Mouse (Mus musculus) limb, embryonic 13.5 days (tissue): Measurements from ENCODE around the gene Cux1. TPM values are rescaled to one million over a fixed set of nuclear protein-coding genes. Genes with fewer than 3 reads are reported as not detected.

Source experiments
- ATAC-seq: fragments of 200-750 bp; cut with Nextera tagmentation; 2 replicates; pipeline ENCODE4 v1.8.0; 2017; ENCODE audit warnings: low read depth, moderate number of reproducible peaks, moderate TSS enrichment; ENCODE audit not compliant: low FRiP score
- H3K27ac ChIP-seq: fragments of 300-500 bp; sonication (generic); 2 replicates; pipeline ENCODE4 v1.5.1; 2015; ENCODE audit warnings: inconsistent platforms, mild to moderate bottlenecking, moderate library complexity
- H3K27me3 ChIP-seq: fragments of 300-500 bp; sonication (generic); 2 replicates; pipeline ENCODE4 v1.6.1; 2015; ENCODE audit warnings: mild to moderate bottlenecking, inconsistent platforms
- H3K36me3 ChIP-seq: fragments of 300-500 bp; sonication (generic); 2 replicates; pipeline ENCODE4 v1.6.1; 2015; ENCODE audit warnings: inconsistent platforms, mild to moderate bottlenecking, moderate library complexity
- H3K4me1 ChIP-seq: fragments of 300-500 bp; sonication (generic); 2 replicates; pipeline ENCODE4 v1.6.1; 2015; ENCODE audit warnings: inconsistent platforms
- H3K4me2 ChIP-seq: fragments of 300-500 bp; sonication (generic); replicated peaks from 2 replicates; pipeline ENCODE4 v1.6.1; 2015; ENCODE audit warnings: inconsistent platforms, mild to moderate bottlenecking, moderate library complexity
- H3K4me3 ChIP-seq: fragments of 300-500 bp; sonication (generic); 2 replicates; pipeline ENCODE4 v1.5.1; 2015; ENCODE audit warnings: moderate library complexity, mild to moderate bottlenecking, inconsistent platforms
- H3K9ac ChIP-seq: fragments of 300-500 bp; sonication (generic); 2 replicates; pipeline ENCODE4 v1.6.1; 2015; ENCODE audit warnings: mild to moderate bottlenecking, inconsistent platforms
- H3K9me3 ChIP-seq: fragments of 300-500 bp; sonication (generic); 2 replicates; pipeline ENCODE4 v1.6.1; 2016; ENCODE audit warnings: inconsistent platforms
- WGBS: fragments of 180-500 bp; shearing (Covaris S2); methylation state at CpG from one replicate; pipeline ENCODE4 v1.1.7; 2015; 5-methylcytosine and 5-hydroxymethylcytosine counted together
- polyA plus RNA-seq: library from polyadenylated mRNA; unstranded; fragments of >200 nt; fragmentation: Nextera tagmentation; extraction: Ambion mirVana; gene quantifications from 2 replicates; pipeline ENCODE4 v1.2.1, GENCODE M21; 2015

The Cux1 gene
- polyA plus RNA-seq, 1 experiment from 2014 or later, result 83.7 TPM

DNA sequence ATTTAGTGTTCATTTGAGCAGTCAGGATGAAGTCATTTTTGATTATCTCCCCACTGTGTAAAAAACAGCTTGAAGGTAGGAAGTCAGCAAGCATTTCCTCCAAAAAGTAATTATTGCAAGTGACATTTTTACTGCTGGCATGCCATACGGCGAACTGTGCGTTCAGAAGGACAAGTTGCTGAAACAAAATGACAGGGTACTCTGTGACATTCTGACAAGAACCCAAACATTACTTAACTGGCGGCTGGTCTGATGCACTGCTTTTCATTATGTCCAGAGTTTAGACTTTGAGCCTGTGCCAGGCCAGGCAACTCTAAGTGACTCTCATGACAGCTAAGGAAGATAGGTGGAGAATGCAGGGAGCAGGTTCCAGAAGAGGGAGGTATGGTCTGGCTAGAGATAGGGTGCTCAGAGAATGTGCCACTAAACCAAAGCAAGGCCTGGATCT is 274.3 kb downstream of the Cux1 start:
- no peak for ATAC-seq
- H3K4me3 ChIP-seq, result no peak overlapping the region
- H3K4me2 ChIP-seq, result no peak overlapping the region
- peaks cover 5% of the 10 kb centered on the region; the same call in 1 of the 2 replicates for H3K4me1 ChIP-seq
- H3K27me3 ChIP-seq, result no peaks in the 10 kb centered on the region
- peaks cover 47% of the 10 kb centered on the region for H3K36me3 ChIP-seq
- 0 out of 2 replicates have a peak overlapping the region, but pooled peaks have one; percentile 22 for H3K27ac ChIP-seq
- WGBS, result 65% methylated on average over 4 of the region's 4 CpGs
- no peaks in the 10 kb centered on the region for H3K9me3 ChIP-seq
- H3K9ac ChIP-seq, result no peak overlapping the region

DNA sequence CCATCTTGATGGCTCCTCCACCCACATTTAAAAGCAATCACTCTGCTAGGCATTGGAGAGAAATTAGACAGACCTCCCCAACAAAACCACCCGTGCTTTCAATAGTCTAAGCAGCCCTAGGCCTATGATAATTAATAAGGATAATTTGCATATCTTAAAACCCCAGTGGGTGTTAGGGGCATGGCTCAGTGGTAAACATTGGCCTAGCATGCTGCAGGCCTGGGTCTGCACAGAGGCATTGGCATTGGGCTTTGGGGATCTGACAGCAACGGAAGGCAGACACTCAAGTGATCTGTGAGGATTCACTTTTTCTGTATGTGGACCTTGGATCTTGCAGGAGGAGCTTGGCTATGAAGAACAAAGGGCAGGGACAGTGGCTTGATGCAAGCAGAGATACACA is 274.9 kb downstream of the Cux1 start:
- Histone ChIP-seq H3K4me3 (no peak overlapping the region), H3K27me3 (no peaks in the 10 kb centered on the region), H3K4me2 (no peak overlapping the region), H3K9me3 (no peaks in the 10 kb centered on the region), H3K27ac (no peak overlapping the region), H3K36me3 (peaks cover 47% of the 10 kb centered on the region), H3K4me1 (peaks cover 5% of the 10 kb centered on the region; the same call in 1 of the 2 replicates), H3K9ac (no peak overlapping the region)
- no peak for ATAC-seq
- whole genome bisulfite sequencing, result 78% methylated on average over 2 of the region's 2 CpGs

DNA sequence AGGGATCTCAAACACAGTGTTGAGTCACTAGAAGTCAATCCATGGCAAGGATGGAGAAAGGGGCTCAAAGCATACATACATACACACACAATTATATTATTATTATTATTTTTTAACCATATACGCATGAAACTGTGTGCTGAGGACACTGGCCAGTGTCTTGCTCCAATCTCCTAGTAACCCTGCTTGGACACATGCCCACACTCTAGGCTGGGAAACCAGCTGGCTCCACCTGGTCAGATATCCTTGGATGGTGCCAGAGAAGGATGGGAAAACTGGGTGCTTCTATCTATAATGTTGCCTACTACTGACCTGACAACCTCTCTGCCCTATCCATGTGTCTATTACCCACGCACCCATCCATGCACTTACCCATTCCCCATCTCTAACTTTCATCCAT is 275.7 kb downstream of the Cux1 start:
- Histone ChIP-seq H3K4me2 (no peak overlapping the region), H3K4me1 (peaks cover 5% of the 10 kb centered on the region; the same call in 1 of the 2 replicates), H3K27ac (no peak overlapping the region), H3K4me3 (no peak overlapping the region), H3K27me3 (no peaks in the 10 kb centered on the region), H3K9ac (no peak overlapping the region), H3K36me3 (peaks cover 46% of the 10 kb centered on the region), H3K9me3 (no peaks in the 10 kb centered on the region)
- 88% methylated on average over 2 of the region's 2 CpGs for WGBS
- ATAC-seq, result no peak

DNA sequence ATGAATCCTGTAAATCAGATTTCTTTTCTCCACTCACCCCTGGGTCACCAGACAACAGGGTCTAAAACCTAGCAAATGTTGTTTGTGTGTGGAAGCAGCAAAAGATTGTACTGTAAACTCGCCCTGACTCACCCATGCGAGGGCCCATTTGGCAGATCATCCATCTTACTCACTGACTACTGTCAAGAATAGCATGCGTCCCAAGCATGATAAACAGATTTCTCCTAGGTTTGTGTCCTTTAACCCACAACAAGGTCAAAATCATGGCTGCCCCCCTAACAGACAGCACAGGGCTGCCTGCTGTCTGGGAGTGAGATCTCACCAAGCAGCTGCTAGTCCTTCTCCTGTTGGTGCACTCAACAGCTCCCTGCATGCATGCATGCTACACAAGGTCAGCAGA is 277.5 kb downstream of the Cux1 start:
- H3K4me3 ChIP-seq, result no peak overlapping the region
- peaks cover 5% of the 10 kb centered on the region; the same call in 1 of the 2 replicates for H3K4me1 ChIP-seq
- H3K4me2 ChIP-seq, result no peak overlapping the region
- H3K9me3 ChIP-seq, result no peaks in the 10 kb centered on the region
- WGBS, result 88% methylated on average over 3 of the region's 3 CpGs
- H3K27me3 ChIP-seq, result no peaks in the 10 kb centered on the region
- H3K27ac ChIP-seq, result peak overlapping the region; percentile 39; the same call in 1 of the 2 replicates
- ATAC-seq, result no peak
- H3K36me3 ChIP-seq, result peaks cover 47% of the 10 kb centered on the region
- H3K9ac ChIP-seq, result no peak overlapping the region

DNA sequence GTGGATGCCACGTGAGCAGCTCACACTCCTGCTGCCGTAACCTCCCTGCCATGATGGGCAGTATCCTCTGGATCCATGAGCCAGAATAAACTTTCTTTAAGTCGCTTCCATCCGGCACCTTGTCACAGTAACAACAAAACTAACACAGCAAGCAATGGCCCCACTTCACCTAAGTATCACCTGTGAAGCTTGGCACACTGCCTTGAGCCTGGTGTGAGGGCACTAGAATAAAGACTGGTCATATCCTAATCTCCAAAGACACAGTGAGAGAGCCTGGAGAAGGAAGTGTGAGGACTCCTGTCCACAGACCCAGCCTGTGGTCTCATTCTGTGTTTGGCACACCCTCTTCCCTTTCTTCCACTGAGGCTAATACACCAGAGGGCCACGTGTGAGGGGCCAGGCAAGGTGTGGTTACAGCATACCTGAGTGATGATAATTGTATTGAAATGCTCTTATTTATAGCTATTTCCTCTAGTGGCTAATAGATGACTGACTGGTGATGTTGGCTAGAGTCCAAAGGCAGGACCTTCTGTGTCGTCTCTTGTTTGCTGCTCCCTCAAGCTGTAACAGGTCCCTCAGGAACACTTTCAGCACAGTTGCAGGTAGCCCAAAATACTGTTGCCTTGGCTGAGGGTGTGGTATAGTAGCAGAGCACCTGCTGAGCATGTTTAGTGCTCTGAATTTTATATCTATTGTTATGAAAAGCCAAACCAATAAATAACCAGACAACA is 278.8 kb downstream of the Cux1 start:
- Histone ChIP-seq H3K36me3 (peaks cover 59% of the 10 kb centered on the region), H3K4me1 (peaks cover 5% of the 10 kb centered on the region; the same call in 1 of the 2 replicates), H3K4me3 (no peak overlapping the region), H3K9ac (no peak overlapping the region), H3K27me3 (no peaks in the 10 kb centered on the region), H3K9me3 (no peaks in the 10 kb centered on the region), H3K4me2 (no peak overlapping the region), H3K27ac (no peak overlapping the region)
- WGBS, result 78% methylated on average over 6 of the region's 6 CpGs
- no peak for ATAC-seq

DNA sequence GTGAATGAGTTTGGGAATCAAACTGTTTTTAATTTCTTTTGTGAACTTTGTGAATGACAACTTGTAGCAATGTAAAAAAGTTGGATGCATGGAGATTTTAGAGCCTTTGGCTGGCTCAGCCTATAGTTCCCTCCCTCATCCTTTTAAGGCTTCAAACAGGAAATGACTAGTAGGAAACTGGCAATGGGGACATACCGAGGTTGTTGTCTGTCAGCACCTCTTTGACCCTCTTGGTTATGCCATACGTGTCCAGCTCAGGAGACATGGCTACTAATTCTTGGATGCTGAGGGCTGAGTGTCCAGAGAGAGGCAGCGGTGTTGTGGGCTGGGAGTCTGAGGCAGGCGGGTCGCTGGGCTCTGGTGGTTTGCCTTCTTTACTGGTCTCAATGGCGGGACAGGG is 280.7 kb downstream of the Cux1 start:
- no peak overlapping the region for H3K27ac ChIP-seq
- H3K9ac ChIP-seq, result no peak overlapping the region
- H3K4me3 ChIP-seq, result no peak overlapping the region
- H3K36me3 ChIP-seq, result peaks cover 79% of the 10 kb centered on the region
- no peaks in the 10 kb centered on the region for H3K27me3 ChIP-seq
- ATAC-seq, result no peak
- no peak overlapping the region for H3K4me2 ChIP-seq
- H3K9me3 ChIP-seq, result no peaks in the 10 kb centered on the region
- H3K4me1 ChIP-seq, result peaks cover 5% of the 10 kb centered on the region; the same call in 1 of the 2 replicates
- WGBS, result 85% methylated on average over 6 of the region's 6 CpGs

DNA sequence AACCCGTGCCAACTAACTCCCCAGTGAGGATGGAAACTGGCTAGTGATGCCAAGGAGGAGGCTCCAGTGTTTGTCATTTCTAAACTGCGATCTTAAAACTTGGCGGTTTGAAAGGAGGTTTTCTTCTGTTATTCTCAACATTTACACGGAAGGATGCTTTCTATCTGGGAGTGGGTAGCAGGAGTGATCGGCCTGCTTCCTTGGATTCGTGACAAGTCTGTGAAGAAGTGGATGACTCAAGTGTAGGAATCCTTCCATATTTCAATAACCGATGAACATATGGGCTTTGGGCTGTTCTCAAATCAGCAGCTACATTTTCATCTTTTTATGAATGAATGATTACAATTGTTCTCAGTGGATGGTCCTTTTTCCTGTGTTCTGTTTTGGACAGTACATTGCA is 282.2 kb downstream of the Cux1 start:
- Histone ChIP-seq H3K9me3 (no peaks in the 10 kb centered on the region), H3K4me2 (no peak overlapping the region), H3K4me1 (no peaks in the 10 kb centered on the region), H3K27ac (no peak overlapping the region), H3K36me3 (peaks cover 82% of the 10 kb centered on the region), H3K9ac (no peak overlapping the region), H3K27me3 (no peaks in the 10 kb centered on the region), H3K4me3 (no peak overlapping the region)
- ATAC-seq, result no peak
- WGBS, result 88% methylated on average over 7 of the region's 7 CpGs

DNA sequence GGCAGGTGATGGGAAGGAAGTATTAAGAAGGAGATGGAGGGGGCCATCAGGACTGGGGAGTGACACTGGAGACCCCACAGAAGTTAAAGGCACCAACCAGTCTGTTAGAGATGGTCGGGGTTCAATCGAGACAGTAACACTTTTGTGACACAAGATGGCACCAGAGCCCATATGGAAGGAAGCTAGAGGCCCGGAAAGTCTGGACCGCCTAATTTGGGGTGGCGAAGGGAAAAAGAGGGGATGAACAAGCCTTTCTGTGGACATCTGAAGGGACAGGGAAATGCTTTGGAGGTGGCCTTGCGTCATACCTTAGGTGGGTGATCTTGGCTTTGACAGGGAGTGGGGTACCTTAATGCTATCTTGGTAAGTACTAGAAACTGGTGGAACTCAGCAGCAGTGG is 285.9 kb downstream of the Cux1 start:
- Histone ChIP-seq H3K4me1 (no peaks in the 10 kb centered on the region), H3K27me3 (no peaks in the 10 kb centered on the region), H3K4me2 (no peak overlapping the region), H3K27ac (no peak overlapping the region), H3K9ac (no peak overlapping the region), H3K9me3 (no peaks in the 10 kb centered on the region), H3K4me3 (no peak overlapping the region), H3K36me3 (peaks cover 97% of the 10 kb centered on the region)
- WGBS, result 54% methylated on average over 6 of the region's 6 CpGs
- ATAC-seq, result no peak

DNA sequence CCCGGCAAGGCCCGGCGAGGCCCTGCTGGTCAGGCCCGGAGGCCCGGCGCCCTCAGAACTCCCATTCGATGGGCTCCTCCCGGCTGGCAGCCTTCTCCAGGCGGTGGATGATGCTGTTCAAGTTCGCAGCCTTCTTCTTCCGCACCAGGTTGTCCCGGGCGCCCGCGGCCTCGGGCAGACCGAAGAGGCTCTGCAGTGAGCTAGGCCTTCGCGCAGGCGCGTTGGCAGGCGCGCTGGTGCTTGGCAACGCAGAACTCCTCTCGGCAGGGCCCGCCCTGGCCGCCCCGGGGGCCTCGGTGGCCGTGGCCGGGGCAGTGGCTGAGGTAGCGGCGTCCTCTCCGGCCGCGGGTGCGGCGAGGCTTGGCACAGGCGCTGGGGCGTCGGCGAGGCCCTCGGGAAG is 292.6 kb downstream of the Cux1 start:
- H3K4me2 ChIP-seq, result no peak overlapping the region
- H3K36me3 ChIP-seq, result peaks cover 69% of the 10 kb centered on the region
- H3K27ac ChIP-seq, result no peak overlapping the region
- H3K27me3 ChIP-seq, result no peaks in the 10 kb centered on the region
- no peak overlapping the region for H3K9ac ChIP-seq
- H3K4me3 ChIP-seq, result no peak overlapping the region
- H3K9me3 ChIP-seq, result no peaks in the 10 kb centered on the region
- 90% methylated on average over 41 of the region's 43 CpGs for WGBS
- no peak for ATAC-seq
- H3K4me1 ChIP-seq, result peaks cover 10% of the 10 kb centered on the region

DNA sequence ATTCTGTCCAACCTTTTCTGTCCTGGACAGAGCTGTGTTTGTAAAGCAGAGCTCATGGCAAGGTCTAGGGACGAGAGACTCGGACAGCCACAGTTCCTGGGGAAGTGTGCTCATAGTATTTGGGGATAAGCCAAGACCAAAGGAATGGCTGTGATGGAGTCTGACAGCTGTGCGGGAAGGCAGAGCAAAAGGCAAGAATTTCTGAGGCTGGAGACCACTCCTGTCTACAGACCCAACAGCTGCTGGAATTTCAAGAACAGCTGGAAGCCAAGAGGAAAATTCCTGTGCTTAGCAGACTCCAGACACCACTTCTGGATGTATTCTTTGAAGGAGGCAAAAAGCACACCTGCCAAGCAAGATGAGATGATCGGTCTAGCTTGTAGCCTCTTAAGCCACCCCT is 297.4 kb downstream of the Cux1 start:
- Histone ChIP-seq H3K4me1 (peaks cover 17% of the 10 kb centered on the region), H3K36me3 (peaks cover 22% of the 10 kb centered on the region), H3K4me3 (no peak overlapping the region), H3K27ac (peak overlapping the region; percentile 70; the same call in 1 of the 2 replicates), H3K9ac (no peak overlapping the region), H3K4me2 (no peak overlapping the region), H3K9me3 (no peaks in the 10 kb centered on the region), H3K27me3 (no peaks in the 10 kb centered on the region)
- 46% methylated on average over 4 of the region's 4 CpGs for WGBS
- ATAC-seq, result peak; percentile 83

DNA sequence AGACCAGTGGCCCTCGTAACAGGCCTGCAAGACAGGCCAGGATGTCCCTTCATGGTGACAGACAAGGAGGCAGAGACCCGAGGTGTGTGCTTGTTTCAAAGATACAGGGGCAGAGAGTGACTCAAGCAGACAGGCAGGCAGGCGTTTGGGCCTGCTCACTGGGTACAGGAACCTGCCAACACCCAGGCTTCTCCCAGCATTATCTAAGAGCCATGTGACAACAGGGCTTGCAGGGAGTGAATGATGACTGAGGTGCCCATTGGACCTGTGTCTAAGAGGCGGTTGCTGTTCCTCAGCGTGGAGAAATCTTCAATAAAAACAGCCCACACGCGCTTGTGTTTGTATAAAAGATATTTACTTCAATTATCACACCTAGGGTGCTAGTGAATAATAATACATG is 301.2 kb downstream of the Cux1 start:
- ATAC-seq, result no peak
- H3K9me3 ChIP-seq, result no peaks in the 10 kb centered on the region
- 80% methylated on average over 7 of the region's 7 CpGs for WGBS
- no peaks in the 10 kb centered on the region for H3K36me3 ChIP-seq
- H3K4me2 ChIP-seq, result no peak overlapping the region
- H3K4me1 ChIP-seq, result peaks cover 17% of the 10 kb centered on the region
- no peak overlapping the region for H3K9ac ChIP-seq
- no peak overlapping the region for H3K4me3 ChIP-seq
- no peaks in the 10 kb centered on the region for H3K27me3 ChIP-seq
- no peak overlapping the region for H3K27ac ChIP-seq

DNA sequence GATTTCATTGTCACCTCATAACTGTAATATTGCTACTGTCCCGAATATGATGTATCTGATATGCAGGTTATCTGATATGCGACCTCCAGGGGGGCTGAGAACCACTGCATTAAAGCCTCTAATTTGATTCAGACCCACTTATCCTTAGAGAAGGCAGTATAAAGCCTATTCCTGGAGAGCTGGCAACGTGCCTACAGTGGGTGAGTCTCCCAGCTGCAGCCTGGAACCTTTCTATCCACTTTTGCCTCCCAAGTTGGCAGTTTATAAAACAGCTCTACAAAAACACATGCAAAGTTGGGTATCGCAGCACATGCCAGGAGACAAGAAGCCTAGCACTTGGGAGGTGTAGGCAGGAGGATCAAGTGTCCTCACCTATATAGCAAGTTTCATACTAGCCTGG is 303.9 kb downstream of the Cux1 start:
- ATAC-seq, result no peak
- H3K9me3 ChIP-seq, result no peaks in the 10 kb centered on the region
- 80% methylated on average over 4 of the region's 4 CpGs for WGBS
- H3K36me3 ChIP-seq, result no peaks in the 10 kb centered on the region
- no peak overlapping the region for H3K9ac ChIP-seq
- no peak overlapping the region for H3K4me2 ChIP-seq
- H3K4me1 ChIP-seq, result peaks cover 4% of the 10 kb centered on the region; the same call in 1 of the 2 replicates
- no peak overlapping the region for H3K27ac ChIP-seq
- H3K4me3 ChIP-seq, result no peak overlapping the region
- no peaks in the 10 kb centered on the region for H3K27me3 ChIP-seq

DNA sequence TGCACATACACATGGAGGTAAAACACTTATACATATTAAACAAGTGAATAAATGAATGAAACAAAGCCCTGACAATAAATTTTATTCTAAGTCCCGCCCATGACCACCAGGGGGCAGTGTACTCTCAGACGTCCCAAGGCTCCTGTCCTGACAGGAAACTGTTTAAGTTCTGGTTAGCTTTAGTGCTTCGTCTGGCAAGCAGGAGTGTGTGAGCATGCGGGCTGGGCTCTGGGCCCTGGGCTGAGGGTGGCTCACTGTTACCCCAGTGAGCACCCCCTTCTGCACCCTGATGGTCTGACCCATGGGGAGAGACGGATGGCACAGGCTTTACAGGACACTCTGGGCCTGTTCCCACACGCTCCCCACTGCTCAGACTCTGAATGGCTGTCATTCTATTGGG is 308.4 kb downstream of the Cux1 start:
- no peaks in the 10 kb centered on the region for H3K9me3 ChIP-seq
- peaks cover 18% of the 10 kb centered on the region for H3K36me3 ChIP-seq
- H3K27ac ChIP-seq, result no peak overlapping the region
- no peak overlapping the region for H3K4me3 ChIP-seq
- WGBS, result 25% methylated on average over 6 of the region's 6 CpGs
- peaks cover 4% of the 10 kb centered on the region; the same call in 1 of the 2 replicates for H3K4me1 ChIP-seq
- no peaks in the 10 kb centered on the region for H3K27me3 ChIP-seq
- H3K9ac ChIP-seq, result 0 out of 2 replicates have a peak overlapping the region, but pooled peaks have one; percentile 9
- ATAC-seq, result 0 out of 2 replicates have a peak, but pooled peaks have one; percentile 34
- no peak overlapping the region for H3K4me2 ChIP-seq
